Mouse (Mus musculus): ENCODE data around the gene A930018P22Rik. TPM values are rescaled to one million over a fixed set of nuclear protein-coding genes. Genes with fewer than 3 reads are reported as not detected.
A peak's percentile ranks its signal among the peaks of the same experiment; 100 is the strongest.

The A930018P22Rik gene
- polyA plus RNA-seq, 1 experiment from 2014 or later = not detected

DNA sequence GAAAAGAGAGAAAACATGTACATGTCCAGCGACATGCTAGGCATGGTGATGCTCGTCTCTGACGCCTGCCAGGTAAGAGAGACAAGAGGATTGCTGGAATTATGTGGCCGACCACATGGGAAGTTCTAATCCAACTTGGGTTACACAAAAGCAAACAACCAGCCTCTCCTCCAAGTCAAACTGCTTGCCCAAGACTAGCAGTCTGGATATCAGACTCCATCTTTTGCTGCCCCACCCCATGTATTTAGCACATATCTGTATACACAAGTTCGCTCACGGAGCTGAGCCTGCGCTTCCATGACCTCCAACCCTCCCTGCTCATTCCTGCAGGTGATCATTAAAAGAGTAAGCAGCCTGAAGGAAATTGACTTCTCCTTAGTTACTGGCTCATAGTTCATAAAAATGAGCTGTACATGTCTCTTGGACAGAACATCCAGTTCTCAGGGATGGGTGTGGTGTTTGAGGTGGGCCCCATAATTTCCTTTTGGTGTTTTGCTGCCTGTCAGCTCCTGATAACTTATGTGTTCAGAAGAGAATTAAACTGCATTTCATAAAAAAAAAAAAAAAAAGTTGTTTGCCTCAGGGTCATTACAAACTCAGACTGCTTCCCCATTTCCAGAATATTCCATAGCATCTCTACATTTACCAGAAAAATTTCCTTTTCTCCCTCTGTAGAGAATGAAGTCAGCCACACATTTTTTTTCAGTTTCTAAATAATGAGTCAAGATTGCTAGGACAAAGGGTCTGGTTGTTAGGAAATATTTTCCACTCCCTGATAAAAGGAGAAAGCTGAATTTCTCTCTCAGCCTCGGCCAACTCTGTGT, 676 bp upstream of the A930018P22Rik start:
- Histone ChIP-seq H3K27ac (replicated peaks; ENCODE audit: low read depth, low read length) (no peak overlapping the region), H3K9me3 (replicated peaks; ENCODE audit: control insufficient read depth, low read length) (no peaks in the 10 kb centered on the region), H3K9ac (replicated peaks; ENCODE audit: low read length) (no peak overlapping the region; the same call in 1 of the 2 replicates), H3K4me2 (ENCODE audit: low read depth, low read length) (peak overlapping the region; percentile 87), H3K4me3 (ENCODE audit: low read depth, low read length) (peak overlapping the region; percentile 63; the same call in 1 of the 2 replicates), H3K4me1 (ENCODE audit: control insufficient read depth, insufficient read depth, low read length) (no peaks in the 10 kb centered on the region), H3K36me3 (replicated peaks; ENCODE audit: control insufficient read depth, insufficient read depth, low read depth, low read length) (no peaks in the 10 kb centered on the region), H3K27me3 (ENCODE audit: control insufficient read depth, insufficient read depth, low read length) (no peaks in the 10 kb centered on the region)
- ATAC-seq (replicated peaks; ENCODE audit: insufficient number of reproducible peaks, low FRiP score, low TSS enrichment, low read depth) = no peak
- no peak for DNase-seq (ENCODE audit: low spot score)
- 81% methylated on average over 8 of the region's 8 CpGs for WGBS

GRCm38 (mm10) chr2:104123540-104123939, 971 bp downstream of the A930018P22Rik start:
- Histone ChIP-seq H3K9ac (replicated peaks; ENCODE audit: low read length) (no peak overlapping the region), H3K4me3 (ENCODE audit: low read depth, low read length) (peak overlapping the region; percentile 63), H3K9me3 (replicated peaks; ENCODE audit: control insufficient read depth, low read length) (no peaks in the 10 kb centered on the region), H3K4me2 (ENCODE audit: low read depth, low read length) (peak overlapping the region; percentile 87; the same call in 1 of the 2 replicates), H3K27ac (replicated peaks; ENCODE audit: low read depth, low read length) (no peak overlapping the region), H3K4me1 (ENCODE audit: control insufficient read depth, insufficient read depth, low read length) (no peaks in the 10 kb centered on the region), H3K36me3 (replicated peaks; ENCODE audit: control insufficient read depth, insufficient read depth, low read depth, low read length) (no peaks in the 10 kb centered on the region), H3K27me3 (ENCODE audit: control insufficient read depth, insufficient read depth, low read length) (no peaks in the 10 kb centered on the region)
- WGBS = 41% methylated on average over 3 of the region's 3 CpGs
- 0 out of 2 replicates have a peak, but pooled peaks have one; percentile 2 for ATAC-seq (replicated peaks; ENCODE audit: insufficient number of reproducible peaks, low FRiP score, low TSS enrichment, low read depth)
- DNase-seq (ENCODE audit: low spot score) = no peak

DNA sequence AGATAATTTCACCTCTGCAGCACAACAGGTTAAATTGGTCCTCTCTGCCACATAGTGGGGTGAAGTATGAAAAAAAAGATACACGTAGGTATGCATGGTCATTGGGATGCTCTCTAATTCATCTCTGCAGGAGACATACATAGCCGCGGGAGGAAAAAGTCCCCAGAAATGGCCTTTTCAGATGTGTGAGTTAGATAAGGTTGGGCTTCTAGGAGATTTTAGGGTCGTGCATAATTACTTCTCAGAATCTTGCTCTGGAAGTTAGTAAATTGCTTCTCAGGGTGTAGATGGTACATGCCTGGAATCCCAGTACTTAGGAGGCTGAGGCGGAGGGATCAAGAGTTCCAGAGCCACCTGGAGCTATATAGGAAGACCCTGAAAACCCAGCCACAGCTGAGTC, 1.5 kb downstream of the A930018P22Rik start:
- Histone ChIP-seq H3K9ac (replicated peaks; ENCODE audit: low read length) (no peak overlapping the region), H3K27me3 (ENCODE audit: control insufficient read depth, insufficient read depth, low read length) (no peaks in the 10 kb centered on the region), H3K4me1 (ENCODE audit: control insufficient read depth, insufficient read depth, low read length) (no peaks in the 10 kb centered on the region), H3K27ac (replicated peaks; ENCODE audit: low read depth, low read length) (no peak overlapping the region), H3K9me3 (replicated peaks; ENCODE audit: control insufficient read depth, low read length) (no peaks in the 10 kb centered on the region), H3K36me3 (replicated peaks; ENCODE audit: control insufficient read depth, insufficient read depth, low read depth, low read length) (no peaks in the 10 kb centered on the region), H3K4me2 (ENCODE audit: low read depth, low read length) (no peak overlapping the region), H3K4me3 (ENCODE audit: low read depth, low read length) (no peak overlapping the region)
- DNase-seq (ENCODE audit: low spot score) (no peak), ATAC-seq (replicated peaks; ENCODE audit: insufficient number of reproducible peaks, low FRiP score, low TSS enrichment, low read depth) (no peak)
- 78% methylated on average over 5 of the region's 5 CpGs for WGBS

GRCm38 (mm10) chr2:104128803-104129531, 6.4 kb downstream of the A930018P22Rik start:
- Histone ChIP-seq H3K27me3 (ENCODE audit: control insufficient read depth, insufficient read depth, low read length) (no peaks in the 10 kb centered on the region), H3K36me3 (replicated peaks; ENCODE audit: control insufficient read depth, insufficient read depth, low read depth, low read length) (no peaks in the 10 kb centered on the region), H3K4me1 (ENCODE audit: control insufficient read depth, insufficient read depth, low read length) (no peaks in the 10 kb centered on the region), H3K9me3 (replicated peaks; ENCODE audit: control insufficient read depth, low read length) (no peaks in the 10 kb centered on the region), H3K9ac (replicated peaks; ENCODE audit: low read length) (no peak overlapping the region), H3K27ac (replicated peaks; ENCODE audit: low read depth, low read length) (no peak overlapping the region), H3K4me3 (ENCODE audit: low read depth, low read length) (no peak overlapping the region), H3K4me2 (ENCODE audit: low read depth, low read length) (no peak overlapping the region)
- 84% methylated on average over 13 of the region's 13 CpGs for WGBS
- ATAC-seq (replicated peaks; ENCODE audit: insufficient number of reproducible peaks, low FRiP score, low TSS enrichment, low read depth) (no peak), DNase-seq (ENCODE audit: low spot score) (no peak)

DNA sequence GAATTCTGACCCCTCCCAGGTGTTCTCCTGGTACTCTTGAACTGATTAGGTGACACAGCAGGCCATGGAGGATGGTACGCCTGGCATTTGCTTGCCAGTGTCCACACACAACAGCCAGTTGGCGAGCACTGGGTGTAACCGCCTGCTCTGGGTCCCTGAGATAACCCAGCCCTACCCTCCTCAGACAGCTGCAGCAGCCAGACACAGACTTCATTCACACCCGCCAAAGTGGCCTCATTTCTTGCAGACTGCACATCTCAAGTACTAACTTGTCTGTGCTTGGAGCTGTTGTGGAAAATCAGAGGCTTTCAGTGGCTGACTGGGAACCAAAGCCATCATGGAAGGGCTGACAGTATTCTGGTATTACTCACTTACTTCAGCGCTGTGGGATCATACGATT, 7.6 kb downstream of the A930018P22Rik start:
- Histone ChIP-seq H3K27ac (replicated peaks; ENCODE audit: low read depth, low read length) (no peak overlapping the region), H3K4me2 (ENCODE audit: low read depth, low read length) (no peak overlapping the region), H3K9ac (replicated peaks; ENCODE audit: low read length) (no peak overlapping the region), H3K4me1 (ENCODE audit: control insufficient read depth, insufficient read depth, low read length) (no peaks in the 10 kb centered on the region), H3K36me3 (replicated peaks; ENCODE audit: control insufficient read depth, insufficient read depth, low read depth, low read length) (no peaks in the 10 kb centered on the region), H3K27me3 (ENCODE audit: control insufficient read depth, insufficient read depth, low read length) (no peaks in the 10 kb centered on the region), H3K9me3 (replicated peaks; ENCODE audit: control insufficient read depth, low read length) (no peaks in the 10 kb centered on the region), H3K4me3 (ENCODE audit: low read depth, low read length) (no peak overlapping the region)
- no peak; the same call in 1 of the 2 replicates for ATAC-seq (replicated peaks; ENCODE audit: insufficient number of reproducible peaks, low FRiP score, low TSS enrichment, low read depth)
- WGBS = 80% methylated on average over 6 of the region's 6 CpGs
- no peak for DNase-seq (ENCODE audit: low spot score)

DNA sequence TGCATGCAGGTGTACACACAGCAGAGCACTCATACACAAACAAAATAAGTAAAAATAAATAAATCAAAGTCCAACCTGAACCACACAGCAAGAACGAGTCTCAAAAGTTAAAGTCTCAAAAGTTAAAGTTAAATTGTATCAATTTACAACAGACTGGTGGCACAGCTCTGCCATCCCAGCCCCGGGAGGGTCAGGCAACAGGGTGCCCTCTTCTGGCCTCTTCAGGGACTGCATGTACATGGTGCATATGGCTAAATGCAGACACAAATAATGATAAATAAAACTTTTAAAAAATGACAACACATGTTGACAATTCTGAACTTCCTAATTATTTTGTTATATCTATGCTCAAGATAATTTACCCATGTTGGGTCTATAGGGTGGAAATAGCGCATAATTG, 8.4 kb downstream of the A930018P22Rik start:
- WGBS = 62% methylated on average over 3 of the region's 3 CpGs
- Histone ChIP-seq H3K27ac (replicated peaks; ENCODE audit: low read depth, low read length) (no peak overlapping the region), H3K27me3 (ENCODE audit: control insufficient read depth, insufficient read depth, low read length) (no peaks in the 10 kb centered on the region), H3K36me3 (replicated peaks; ENCODE audit: control insufficient read depth, insufficient read depth, low read depth, low read length) (no peaks in the 10 kb centered on the region), H3K9me3 (replicated peaks; ENCODE audit: control insufficient read depth, low read length) (no peaks in the 10 kb centered on the region), H3K9ac (replicated peaks; ENCODE audit: low read length) (no peak overlapping the region), H3K4me3 (ENCODE audit: low read depth, low read length) (no peak overlapping the region), H3K4me2 (ENCODE audit: low read depth, low read length) (no peak overlapping the region), H3K4me1 (ENCODE audit: control insufficient read depth, insufficient read depth, low read length) (no peaks in the 10 kb centered on the region)
- DNase-seq (ENCODE audit: low spot score) (peak; percentile 39), ATAC-seq (replicated peaks; ENCODE audit: insufficient number of reproducible peaks, low FRiP score, low TSS enrichment, low read depth) (no peak)

DNA sequence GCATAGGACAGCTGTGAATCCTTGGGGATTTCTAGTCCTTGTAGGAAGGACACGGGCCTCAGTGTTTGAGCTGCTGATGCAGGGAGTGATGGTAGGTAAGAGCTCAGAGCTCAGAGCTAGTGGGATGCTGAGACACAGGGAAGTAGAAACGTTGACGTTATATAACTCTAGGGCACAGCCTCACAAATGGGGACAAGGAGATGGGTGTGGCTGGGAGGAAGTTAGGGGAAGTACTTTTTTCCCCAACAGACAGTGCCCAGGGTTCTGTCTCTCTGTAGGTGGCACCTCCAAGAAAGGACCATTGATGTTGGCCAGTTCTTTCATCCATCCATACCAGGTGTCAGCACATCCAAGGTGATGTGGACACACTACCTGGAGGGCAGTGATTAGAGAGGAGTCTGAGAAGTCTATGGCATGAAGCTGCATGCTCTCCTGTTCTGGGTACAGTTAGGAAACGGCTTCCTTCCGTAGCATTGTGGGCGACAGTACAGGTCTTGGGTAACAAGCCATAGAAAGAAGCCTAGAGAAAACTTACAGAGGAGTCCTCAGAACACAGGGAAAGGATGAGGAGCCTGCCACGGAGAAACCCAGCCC, 9.8 kb downstream of the A930018P22Rik start:
- DNase-seq (ENCODE audit: low spot score) = no peak
- 72% methylated on average over 7 of the region's 7 CpGs for WGBS

More for the DNA sequence above, 9.8 kb downstream of the A930018P22Rik start:
- H3K4me2 ChIP-seq (ENCODE audit: low read depth, low read length) = no peak overlapping the region
- H3K27me3 ChIP-seq (ENCODE audit: control insufficient read depth, insufficient read depth, low read length) = no peaks in the 10 kb centered on the region
- H3K9ac ChIP-seq (replicated peaks; ENCODE audit: low read length) = no peak overlapping the region
- no peaks in the 10 kb centered on the region for H3K9me3 ChIP-seq (replicated peaks; ENCODE audit: control insufficient read depth, low read length)
- H3K4me3 ChIP-seq (ENCODE audit: low read depth, low read length) = no peak overlapping the region
- no peak for ATAC-seq (replicated peaks; ENCODE audit: insufficient number of reproducible peaks, low FRiP score, low TSS enrichment, low read depth)
- H3K36me3 ChIP-seq (replicated peaks; ENCODE audit: control insufficient read depth, insufficient read depth, low read depth, low read length) = no peaks in the 10 kb centered on the region
- H3K27ac ChIP-seq (replicated peaks; ENCODE audit: low read depth, low read length) = no peak overlapping the region
- H3K4me1 ChIP-seq (ENCODE audit: control insufficient read depth, insufficient read depth, low read length) = no peaks in the 10 kb centered on the region

Measured in embryonic facial prominence, embryonic 11.5 days (tissue).